8 mouse cellular contexts compared by ENCODE assay signal in the genomic region with DNA sequence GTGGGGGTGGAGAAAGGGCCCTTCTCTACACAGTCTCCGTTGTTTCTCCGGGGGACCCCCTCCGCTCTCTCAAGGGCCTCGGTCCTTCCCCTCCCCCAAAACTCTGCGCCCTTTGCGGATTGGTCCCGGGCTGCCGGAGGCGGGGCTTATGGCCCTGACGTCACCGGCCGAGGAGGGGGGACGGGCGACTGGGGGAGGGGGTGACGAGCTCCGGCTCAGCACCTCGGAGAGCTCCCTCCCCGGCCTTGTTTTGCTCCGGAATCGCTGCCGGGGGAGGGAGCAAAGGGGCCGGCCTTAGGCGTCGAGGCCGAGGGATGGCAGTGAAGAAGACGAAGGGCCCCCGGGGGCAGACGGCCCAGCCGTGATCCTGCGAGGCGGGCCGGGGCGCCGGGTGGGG. TPM values are rescaled to one million over a fixed set of nuclear protein-coding genes. Genes with fewer than 3 reads are reported as not detected.
DNase-seq lines count a peak whose midpoint lies in the region; ATAC-seq and TF ChIP-seq lines count a peak whose summit lies in the region.

Gene Rundc3a (plus strand): TSS at position 166 of the 397 bp plus-strand sequence.

- H3K4me3 ChIP-seq in forebrain, postnatal 0 days (ENCODE audit: low read depth, low read length), result peak within 1 kb of the TSS; percentile 93
- peak within 1 kb of the TSS; percentile 76 for H3K4me3 ChIP-seq in hindbrain, embryonic 12.5 days
- H3K4me3 ChIP-seq in lung, embryonic 16.5 days (ENCODE audit: low read length), result peak within 1 kb of the TSS; percentile 48

- no peaks in the 10 kb centered on the region for H3K27me3 ChIP-seq in forebrain, postnatal 0 days (ENCODE audit: insufficient read depth, low read length)
- H3K27me3 ChIP-seq in hindbrain, embryonic 12.5 days, result peaks cover 11% of the 10 kb centered on the region
- peaks cover 26% of the 10 kb centered on the region for H3K27me3 ChIP-seq in lung, embryonic 16.5 days (ENCODE audit: control insufficient read depth, insufficient read depth, low read depth, low read length)

- H3K4me2 ChIP-seq in forebrain, postnatal 0 days (ENCODE audit: low read depth), result peak within 1 kb of the TSS; percentile 87
- H3K4me2 ChIP-seq in hindbrain, embryonic 12.5 days (replicated peaks), result peak within 1 kb of the TSS; percentile 62
- peak within 1 kb of the TSS; percentile 88 for H3K4me2 ChIP-seq in lung, embryonic 16.5 days (ENCODE audit: low read depth, low read length)

- 0 out of 2 replicates have a peak, but pooled peaks cover 1% of the 10 kb centered on the region for H3K36me3 ChIP-seq in forebrain, postnatal 0 days (ENCODE audit: insufficient read depth)
- H3K36me3 ChIP-seq in hindbrain, embryonic 12.5 days, result no peaks in the 10 kb centered on the region
- no peaks in the 10 kb centered on the region for H3K36me3 ChIP-seq in lung, embryonic 16.5 days (ENCODE audit: control insufficient read depth, insufficient read depth, low read length)

- peak; percentile 72 for ATAC-seq in cerebellum, adult (ENCODE audit: insufficient number of reproducible peaks, low FRiP score, low TSS enrichment)
- ATAC-seq in forebrain, postnatal 0 days, result peak; percentile 92
- ATAC-seq in hindbrain, embryonic 12.5 days (ENCODE audit: low FRiP score), result peak; percentile 90
- peak; percentile 84 for ATAC-seq in lung, embryonic 16.5 days (ENCODE audit: low read depth)

- H3K27ac ChIP-seq in forebrain, postnatal 0 days (ENCODE audit: low read depth, low read length), result peak within 1 kb of the TSS; percentile 98
- peak within 1 kb of the TSS; percentile 95 for H3K27ac ChIP-seq in hindbrain, embryonic 12.5 days
- no peak within 1 kb of the TSS for H3K27ac ChIP-seq in lung, embryonic 16.5 days (ENCODE audit: low read length)

- peak; percentile 94 for DNase-seq in ES-CJ7 (ENCODE audit: low read depth, low spot score)
- peak; percentile 98 for DNase-seq in forebrain, postnatal 0 days
- DNase-seq in layer of hippocampus, postnatal 10 days (ENCODE audit: low spot score in 2 of 2), result peak; percentile 98
- peak; percentile 82 for DNase-seq in ovary, postnatal 14 days (ENCODE audit: low spot score)
- peak; percentile 93 for DNase-seq in thymus, postnatal 14 days

- peaks cover 35% of the 10 kb centered on the region for H3K4me1 ChIP-seq in forebrain, postnatal 0 days (ENCODE audit: insufficient read depth)
- H3K4me1 ChIP-seq in hindbrain, embryonic 12.5 days, result peaks cover 55% of the 10 kb centered on the region
- H3K4me1 ChIP-seq in lung, embryonic 16.5 days (replicated peaks; ENCODE audit: control insufficient read depth, insufficient read depth, low read length), result peaks cover 17% of the 10 kb centered on the region

- TF ChIP-seq CTCF in forebrain, postnatal 0 days (IDR thresholded peaks at IDR 0.05; ENCODE audit: low read depth), result no peak

- peak within 1 kb of the TSS; percentile 97 for H3K9ac ChIP-seq in forebrain, postnatal 0 days
- H3K9ac ChIP-seq in hindbrain, embryonic 12.5 days, result peak within 1 kb of the TSS; percentile 87
- H3K9ac ChIP-seq in lung, embryonic 16.5 days (ENCODE audit: low read length), result peak within 1 kb of the TSS; percentile 43

- WGBS in forebrain, postnatal 0 days, result 4% methylated on average over 34 of the region's 34 CpGs
- 0% methylated on average over 33 of the region's 34 CpGs for WGBS in hindbrain, embryonic 12.5 days
- WGBS in lung, embryonic 16.5 days, result under 1% methylated on average over 27 of the region's 34 CpGs

- H3K9me3 ChIP-seq in forebrain, postnatal 0 days (ENCODE audit: low read length), result no peaks in the 10 kb centered on the region
- no peaks in the 10 kb centered on the region for H3K9me3 ChIP-seq in hindbrain, embryonic 12.5 days (replicated peaks)
- H3K9me3 ChIP-seq in lung, embryonic 16.5 days (ENCODE audit: control insufficient read depth, low read length), result no peaks in the 10 kb centered on the region; the same call in 1 of the 2 replicates

RNA-seq across cellular contexts. Expression of gene Rundc3a, which starts in this region (rescaled TPM):
- 306 and 418 TPM in 2 replicates for total RNA-seq in forebrain, postnatal 0 days (2014; rRNA removed)
- 118 and 121 TPM in 2 replicates for polyA plus RNA-seq in forebrain, postnatal 0 days (2015; fragmentation: Nextera tagmentation; extraction: Ambion mirVana)
- polyA plus RNA-seq in hindbrain, embryonic 12.5 days (2016; fragmentation: Nextera tagmentation; extraction: Ambion mirVana), result 125 and 140 TPM in 2 replicates
- 100 to 1,000 TPM; 356 to 431 TPM for total RNA-seq in layer of hippocampus, postnatal 10 days (2021)
- 1.8 and 2.9 TPM in 2 replicates for polyA plus RNA-seq in lung, embryonic 16.5 days (2015; fragmentation: Nextera tagmentation; extraction: Ambion mirVana)

Comparison
In these comparisons a context has a peak if more than half of its experiments do, and no peak if none do; other contexts are left out.
1. RNA of gene Rundc3a (polyA plus RNA-seq): 125 to 140 TPM in hindbrain, embryonic 12.5 days and 118 to 121 TPM in forebrain, postnatal 0 days; 1.8 to 2.9 TPM in lung, embryonic 16.5 days; every median in the first group is over 10 times any median in the second.
2. H3K9ac ChIP-seq: peak in every context shown above with its lines; median percentile 97 in forebrain, postnatal 0 days; 87 in hindbrain, embryonic 12.5 days; 43 in lung, embryonic 16.5 days.
3. Peak in every context shown above with its lines, with median percentiles within 50 percentile points of each other: DNase-seq, ATAC-seq, H3K4me2 ChIP-seq and H3K4me3 ChIP-seq.